Mouse (Mus musculus): Measurements from ENCODE around the gene Fsip1. TPM values are rescaled to one million over a fixed set of nuclear protein-coding genes. Genes with fewer than 3 reads are reported as not detected.

Gene Fsip1
- total and polyA plus RNA-seq, 2 experiments from 2014 or later: 0.05 TPM; not detected in 1

- no peak overlapping the region for H3K4me2 ChIP-seq (ENCODE audit: low read depth, low read length)
- no peak overlapping the region for H3K9ac ChIP-seq (replicated peaks; ENCODE audit: low read depth, low read length)
- no peaks in the 10 kb centered on the region for H3K36me3 ChIP-seq (replicated peaks; ENCODE audit: control insufficient read depth, insufficient read depth, low read length)
- no peaks in the 10 kb centered on the region for H3K4me1 ChIP-seq (ENCODE audit: control insufficient read depth, insufficient read depth)
- DNase-seq (ENCODE audit: low spot score) (no peak), ATAC-seq (ENCODE audit: insufficient read depth, low read depth) (no peak)
- no peak overlapping the region for H3K27ac ChIP-seq (ENCODE audit: low read depth)
- WGBS: 80% methylated on average over 9 of the region's 9 CpGs
- 0 out of 2 replicates have a peak, but pooled peaks cover 3% of the 10 kb centered on the region for H3K9me3 ChIP-seq (replicated peaks; ENCODE audit: control insufficient read depth, low read length)
- TF ChIP-seq CTCF (IDR thresholded peaks at IDR 0.05; ENCODE audit: low read depth): no peak
- TF ChIP-seq EP300 (IDR thresholded peaks at IDR 0.05; ENCODE audit: low read depth): no peak
- H3K27me3 ChIP-seq (ENCODE audit: control insufficient read depth, insufficient read depth, low read length): no peaks in the 10 kb centered on the region
- no peak overlapping the region for H3K4me3 ChIP-seq (ENCODE audit: low read depth, low read length)
These were observed 31.7 kb upstream of the Fsip1 start for GRCm38 (mm10) chr2:118288326-118289065.

GRCm38 (mm10) chr2:118287678-118288077, 30.9 kb upstream of the Fsip1 start:
- no peak overlapping the region for H3K27ac ChIP-seq (ENCODE audit: low read depth)
- WGBS: 65% methylated on average over 4 of the region's 4 CpGs
- TF ChIP-seq EP300 (IDR thresholded peaks at IDR 0.05; ENCODE audit: low read depth) (no peak), CTCF (IDR thresholded peaks at IDR 0.05; ENCODE audit: low read depth) (no peak)
- DNase-seq (ENCODE audit: low spot score) (no peak), ATAC-seq (ENCODE audit: insufficient read depth, low read depth) (no peak)
- H3K9me3 ChIP-seq (replicated peaks; ENCODE audit: control insufficient read depth, low read length): 0 out of 2 replicates have a peak, but pooled peaks cover 3% of the 10 kb centered on the region
- H3K36me3 ChIP-seq (replicated peaks; ENCODE audit: control insufficient read depth, insufficient read depth, low read length): no peaks in the 10 kb centered on the region
- no peaks in the 10 kb centered on the region for H3K4me1 ChIP-seq (ENCODE audit: control insufficient read depth, insufficient read depth)
- H3K9ac ChIP-seq (replicated peaks; ENCODE audit: low read depth, low read length): no peak overlapping the region
- no peaks in the 10 kb centered on the region for H3K27me3 ChIP-seq (ENCODE audit: control insufficient read depth, insufficient read depth, low read length)
- no peak overlapping the region for H3K4me3 ChIP-seq (ENCODE audit: low read depth, low read length)
- no peak overlapping the region for H3K4me2 ChIP-seq (ENCODE audit: low read depth, low read length)

- TF ChIP-seq CTCF (IDR thresholded peaks at IDR 0.05; ENCODE audit: low read depth): no peak
- no peak for TF ChIP-seq EP300 (IDR thresholded peaks at IDR 0.05; ENCODE audit: low read depth)
- H3K9ac ChIP-seq (replicated peaks; ENCODE audit: low read depth, low read length): no peak overlapping the region
- no peaks in the 10 kb centered on the region for H3K27me3 ChIP-seq (ENCODE audit: control insufficient read depth, insufficient read depth, low read length)
- WGBS: 76% methylated on average over 3 of the region's 3 CpGs
- H3K4me1 ChIP-seq (ENCODE audit: control insufficient read depth, insufficient read depth): no peaks in the 10 kb centered on the region
- no peak overlapping the region for H3K4me3 ChIP-seq (ENCODE audit: low read depth, low read length)
- H3K9me3 ChIP-seq (replicated peaks; ENCODE audit: control insufficient read depth, low read length): no peaks in the 10 kb centered on the region
- no peak for DNase-seq (ENCODE audit: low spot score)
- H3K27ac ChIP-seq (ENCODE audit: low read depth): no peak overlapping the region
- ATAC-seq (ENCODE audit: insufficient read depth, low read depth): no peak
- no peak overlapping the region for H3K4me2 ChIP-seq (ENCODE audit: low read depth, low read length)
- no peaks in the 10 kb centered on the region for H3K36me3 ChIP-seq (replicated peaks; ENCODE audit: control insufficient read depth, insufficient read depth, low read length)
These were observed 25.7 kb upstream of the Fsip1 start for GRCm38 (mm10) chr2:118282467-118282866.

- TF ChIP-seq EP300 (IDR thresholded peaks at IDR 0.05; ENCODE audit: low read depth): no peak
- TF ChIP-seq CTCF (IDR thresholded peaks at IDR 0.05; ENCODE audit: low read depth): no peak
- no peak for DNase-seq (ENCODE audit: low spot score)
These were observed 21.5 kb upstream of the Fsip1 start for GRCm38 (mm10) chr2:118278249-118278648.

GRCm38 (mm10) chr2:118271606-118272005, 14.8 kb upstream of the Fsip1 start:
- no peaks in the 10 kb centered on the region for H3K36me3 ChIP-seq (replicated peaks; ENCODE audit: control insufficient read depth, insufficient read depth, low read length)
- no peak overlapping the region for H3K9ac ChIP-seq (replicated peaks; ENCODE audit: low read depth, low read length)
- H3K4me2 ChIP-seq (ENCODE audit: low read depth, low read length): no peak overlapping the region
- H3K4me3 ChIP-seq (ENCODE audit: low read depth, low read length): no peak overlapping the region
- H3K4me1 ChIP-seq (ENCODE audit: control insufficient read depth, insufficient read depth): no peaks in the 10 kb centered on the region
- ATAC-seq (ENCODE audit: insufficient read depth, low read depth) (no peak), DNase-seq (ENCODE audit: low spot score) (no peak)
- no peaks in the 10 kb centered on the region for H3K9me3 ChIP-seq (replicated peaks; ENCODE audit: control insufficient read depth, low read length)
- no peak for TF ChIP-seq EP300 (IDR thresholded peaks at IDR 0.05; ENCODE audit: low read depth)
- TF ChIP-seq CTCF (IDR thresholded peaks at IDR 0.05; ENCODE audit: low read depth): no peak
- no peak overlapping the region for H3K27ac ChIP-seq (ENCODE audit: low read depth)
- H3K27me3 ChIP-seq (ENCODE audit: control insufficient read depth, insufficient read depth, low read length): no peaks in the 10 kb centered on the region
- WGBS: 82% methylated on average over 10 of the region's 10 CpGs

More at GRCm38 (mm10) chr2:118278249-118278648, 21.5 kb upstream of the Fsip1 start:
- H3K9ac ChIP-seq (replicated peaks; ENCODE audit: low read depth, low read length): no peak overlapping the region
- no peaks in the 10 kb centered on the region for H3K4me1 ChIP-seq (ENCODE audit: control insufficient read depth, insufficient read depth)
- H3K4me3 ChIP-seq (ENCODE audit: low read depth, low read length): no peak overlapping the region
- no peak overlapping the region for H3K4me2 ChIP-seq (ENCODE audit: low read depth, low read length)
- H3K27ac ChIP-seq (ENCODE audit: low read depth): no peak overlapping the region
- H3K9me3 ChIP-seq (replicated peaks; ENCODE audit: control insufficient read depth, low read length): no peaks in the 10 kb centered on the region
- no peak for ATAC-seq (ENCODE audit: insufficient read depth, low read depth)
- H3K36me3 ChIP-seq (replicated peaks; ENCODE audit: control insufficient read depth, insufficient read depth, low read length): no peaks in the 10 kb centered on the region
- WGBS: 88% methylated on average over 8 of the region's 8 CpGs
- no peaks in the 10 kb centered on the region for H3K27me3 ChIP-seq (ENCODE audit: control insufficient read depth, insufficient read depth, low read length)

GRCm38 (mm10) chr2:118270213-118270612, 13.4 kb upstream of the Fsip1 start:
- Histone ChIP-seq H3K4me1 (ENCODE audit: control insufficient read depth, insufficient read depth) (no peaks in the 10 kb centered on the region), H3K36me3 (replicated peaks; ENCODE audit: control insufficient read depth, insufficient read depth, low read length) (no peaks in the 10 kb centered on the region), H3K4me3 (ENCODE audit: low read depth, low read length) (no peak overlapping the region), H3K4me2 (ENCODE audit: low read depth, low read length) (no peak overlapping the region), H3K9ac (replicated peaks; ENCODE audit: low read depth, low read length) (no peak overlapping the region), H3K9me3 (replicated peaks; ENCODE audit: control insufficient read depth, low read length) (no peaks in the 10 kb centered on the region), H3K27ac (ENCODE audit: low read depth) (no peak overlapping the region), H3K27me3 (ENCODE audit: control insufficient read depth, insufficient read depth, low read length) (no peaks in the 10 kb centered on the region)
- WGBS: 82% methylated on average over 14 of the region's 14 CpGs
- no peak for ATAC-seq (ENCODE audit: insufficient read depth, low read depth)
- no peak for DNase-seq (ENCODE audit: low spot score)
- no peak for TF ChIP-seq EP300 (IDR thresholded peaks at IDR 0.05; ENCODE audit: low read depth)
- TF ChIP-seq CTCF (IDR thresholded peaks at IDR 0.05; ENCODE audit: low read depth): no peak

All from heart, postnatal 0 days (tissue).